Mouse (Mus musculus): Measurements from ENCODE around the gene Hacd4.
A peak's percentile ranks its signal among the peaks of the same experiment; 100 is the strongest.

The Hacd4 gene

GRCm38 (mm10) chr4:88438326-88438989 lies at the start of gene Hacd4:
Hacd4 (minus strand) TSS chr4:88438928.
- peak; percentile 8 for DNase-seq

- no peak for DNase-seq
These were observed 49.4 kb upstream of the Hacd4 start for GRCm38 (mm10) chr4:88488107-88488506.

DNA sequence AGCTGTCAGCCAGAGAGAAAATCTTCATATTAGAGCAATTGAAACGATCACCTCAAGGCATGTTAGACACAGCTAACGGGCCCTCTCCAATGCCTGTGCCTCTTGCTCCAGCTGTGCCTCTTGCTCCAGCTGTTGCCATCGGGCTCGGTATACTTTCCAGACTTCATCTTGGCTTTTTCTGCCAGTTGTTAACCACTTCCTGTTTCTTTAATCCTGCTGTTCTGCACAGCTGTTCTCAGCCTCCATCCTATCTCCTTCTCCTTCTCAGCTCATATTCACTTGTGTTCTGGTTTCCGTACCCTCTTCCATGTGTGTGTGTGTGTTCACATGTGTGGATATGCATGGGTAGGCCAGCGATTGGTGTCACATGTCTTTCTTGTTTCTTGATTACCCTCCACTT lies 41.4 kb upstream of the Hacd4 start:
- DNase-seq = no peak

DNA sequence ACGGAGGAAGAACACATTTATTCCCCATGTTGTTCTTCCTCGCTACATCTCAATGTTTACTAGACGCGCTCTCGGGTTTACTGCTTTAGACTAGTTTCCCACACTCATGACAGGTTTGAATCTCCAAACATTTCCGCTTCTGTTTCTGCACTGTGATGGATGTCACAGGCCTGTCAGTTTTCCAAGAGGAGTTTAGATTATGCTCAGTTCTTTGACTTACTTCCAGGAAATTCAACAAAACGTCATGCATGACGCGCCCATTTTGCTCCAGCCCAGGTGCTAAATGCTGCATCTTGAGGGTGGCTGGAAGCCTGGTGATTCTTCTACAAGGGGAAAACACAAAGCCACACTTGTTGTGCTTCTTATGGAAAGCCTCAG lies 40.1 kb upstream of the Hacd4 start:
- no peak for DNase-seq

DNA sequence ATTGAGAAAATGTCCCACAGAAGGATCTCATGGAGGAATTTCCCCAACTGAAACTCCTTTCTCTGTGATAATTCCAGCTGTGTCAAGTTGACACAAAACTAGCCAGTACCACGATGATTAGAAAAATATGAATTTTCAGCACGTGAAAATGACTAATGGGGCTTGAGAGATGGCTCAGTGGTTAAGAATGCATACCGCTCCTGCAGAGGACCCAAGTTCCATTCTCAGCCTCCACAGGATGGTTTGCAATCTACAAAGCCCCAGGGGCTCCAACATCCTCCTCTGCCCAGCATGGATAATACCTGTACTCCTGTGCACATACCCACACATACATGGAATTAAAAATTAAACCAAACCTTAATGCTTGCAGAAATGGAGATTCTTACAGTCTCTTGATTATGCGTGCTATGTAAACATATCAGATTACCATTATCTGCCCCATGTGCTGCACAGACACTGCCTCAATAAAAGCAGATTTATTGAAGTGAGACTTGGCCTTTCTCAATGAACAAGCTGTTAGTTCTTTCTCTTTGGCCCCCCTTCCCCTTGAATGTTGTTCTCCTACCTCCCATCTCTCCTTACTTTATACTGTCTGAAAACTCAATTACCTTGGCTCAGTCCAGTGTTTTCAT lies 39.6 kb upstream of the Hacd4 start:
- DNase-seq = no peak

- DNase-seq = no peak
These were observed 37.9 kb upstream of the Hacd4 start for GRCm38 (mm10) chr4:88476511-88477210.

GRCm38 (mm10) chr4:88476084-88476483 lies 37.4 kb upstream of the Hacd4 start:
- DNase-seq = no peak

DNA sequence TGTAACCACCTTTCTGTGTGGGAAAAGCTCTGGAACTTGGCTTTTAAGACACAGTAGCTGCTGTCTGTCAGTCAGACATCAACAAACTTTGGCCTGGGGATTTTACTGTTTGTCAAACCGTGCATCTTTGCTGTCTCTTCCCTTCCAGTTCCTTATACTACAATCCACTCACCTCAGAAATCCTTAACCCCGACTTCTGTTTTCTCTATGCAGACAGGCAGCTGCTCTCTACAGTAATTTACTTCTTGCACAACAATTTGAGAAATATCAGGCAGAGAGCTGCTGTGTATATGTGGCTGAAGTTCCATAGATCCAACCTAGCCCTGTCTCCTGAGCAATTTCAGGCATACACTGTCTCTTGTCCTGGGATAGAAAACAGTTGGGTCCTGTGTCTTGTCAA lies 32.8 kb upstream of the Hacd4 start:
- no peak for DNase-seq

DNA sequence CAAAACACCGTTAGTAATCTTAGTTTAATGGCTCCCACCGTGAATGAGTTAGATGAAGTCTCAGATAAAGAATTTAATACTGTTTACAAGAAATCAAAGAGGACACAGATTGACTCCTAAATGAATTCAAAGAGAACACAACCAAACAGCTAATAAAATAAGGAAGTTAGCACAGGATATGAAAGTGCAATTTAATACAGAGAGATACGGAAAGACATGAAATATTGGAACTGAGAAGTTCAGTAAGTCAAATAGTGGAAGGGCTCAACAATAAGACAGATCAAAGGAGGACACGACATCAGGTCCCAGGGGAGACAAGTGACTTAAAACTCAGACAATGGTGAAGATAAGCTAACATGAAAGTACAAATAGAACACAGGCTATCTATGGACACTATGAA lies 25.8 kb upstream of the Hacd4 start:
- no peak for DNase-seq

DNA sequence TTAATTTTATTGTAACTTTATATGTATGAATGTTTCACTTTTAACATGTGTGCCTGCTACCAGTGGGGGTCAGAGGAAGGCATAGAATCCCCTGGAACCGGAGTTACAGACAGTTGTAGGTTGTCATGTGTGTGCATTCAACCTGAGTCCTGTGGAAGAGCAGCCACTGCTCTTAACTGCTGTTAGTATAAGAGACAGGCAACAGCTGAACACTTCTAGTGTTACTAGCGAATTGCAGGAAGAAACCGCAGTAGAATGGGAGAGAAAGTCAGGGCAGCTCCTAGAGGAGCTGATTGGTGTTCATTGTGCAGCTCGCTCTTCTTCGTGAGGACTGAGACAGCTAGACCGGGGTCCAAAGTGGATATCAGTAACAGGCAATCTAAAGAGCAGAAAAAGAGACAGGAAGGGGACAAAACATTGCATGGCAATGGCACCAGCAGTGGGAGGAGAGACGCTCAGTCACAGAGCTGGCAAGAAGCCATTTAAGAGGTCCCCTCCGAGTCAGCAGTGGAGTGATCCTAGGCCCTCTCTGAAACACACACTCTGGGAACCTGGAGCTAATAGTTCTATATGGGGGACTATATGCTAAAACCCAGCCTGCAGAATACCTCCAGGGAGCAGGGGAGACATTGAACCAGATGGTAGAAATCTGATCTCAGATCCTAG lies 24.4 kb upstream of the Hacd4 start:
- no peak for DNase-seq

- DNase-seq = no peak
These were observed 23.8 kb upstream of the Hacd4 start for GRCm38 (mm10) chr4:88462501-88462900.

DNA sequence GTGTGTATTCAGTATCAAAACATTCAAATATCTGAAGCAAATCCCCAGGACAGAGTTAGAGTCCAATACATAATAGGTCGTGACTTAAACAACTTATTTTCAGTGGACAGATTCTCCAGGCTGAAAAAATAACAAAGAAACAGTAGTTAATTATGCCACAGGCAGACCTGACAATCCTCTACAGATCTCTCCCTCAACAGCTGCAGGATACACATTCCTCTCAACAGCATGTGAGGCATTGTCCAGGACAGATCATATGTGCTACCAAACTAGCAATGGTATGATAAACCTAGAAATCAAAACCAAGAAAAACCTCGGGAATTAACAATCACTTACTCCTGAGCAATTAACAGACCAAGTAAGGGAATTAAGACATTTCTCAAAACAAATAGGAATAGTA lies 22.6 kb upstream of the Hacd4 start:
- DNase-seq = no peak

DNA sequence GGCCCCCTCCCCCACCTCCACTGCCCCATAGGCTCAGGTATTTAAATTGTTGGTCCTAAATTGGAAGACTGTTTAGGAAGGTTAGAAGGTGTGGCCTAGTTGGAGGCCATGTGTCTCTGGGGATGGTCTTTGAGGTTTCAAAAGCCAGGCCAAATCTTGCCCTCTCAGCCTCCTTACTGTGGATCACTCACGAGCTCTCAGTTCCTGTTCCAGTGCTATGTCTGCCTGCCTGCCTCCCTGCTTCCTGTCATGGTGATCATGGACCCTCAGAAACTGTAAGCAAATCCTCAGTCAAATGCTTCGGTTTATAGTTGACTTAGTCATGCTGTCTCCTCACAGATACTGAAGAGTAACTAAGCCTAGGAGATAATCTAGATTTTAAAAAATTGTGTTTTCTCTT lies 19.9 kb upstream of the Hacd4 start:
- DNase-seq = no peak

DNA sequence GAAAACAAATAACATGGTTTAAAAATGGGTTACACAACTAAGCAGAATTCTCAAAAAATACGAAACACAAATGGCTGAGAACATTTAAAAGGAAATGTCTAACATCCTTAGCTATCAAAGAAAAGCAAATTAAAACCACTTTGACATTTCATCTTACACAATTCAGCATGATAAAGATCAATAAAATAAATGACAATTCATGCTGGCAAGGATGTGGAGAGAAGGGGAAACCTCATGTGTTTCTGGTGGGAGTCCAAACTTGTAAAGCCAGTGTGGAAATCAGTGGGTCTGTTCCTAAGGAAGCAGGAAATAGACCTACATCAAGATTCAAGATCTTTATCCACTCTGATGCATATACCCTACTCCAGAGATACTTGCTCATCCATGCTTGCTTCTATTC lies 19.4 kb upstream of the Hacd4 start:
- DNase-seq = no peak

DNA sequence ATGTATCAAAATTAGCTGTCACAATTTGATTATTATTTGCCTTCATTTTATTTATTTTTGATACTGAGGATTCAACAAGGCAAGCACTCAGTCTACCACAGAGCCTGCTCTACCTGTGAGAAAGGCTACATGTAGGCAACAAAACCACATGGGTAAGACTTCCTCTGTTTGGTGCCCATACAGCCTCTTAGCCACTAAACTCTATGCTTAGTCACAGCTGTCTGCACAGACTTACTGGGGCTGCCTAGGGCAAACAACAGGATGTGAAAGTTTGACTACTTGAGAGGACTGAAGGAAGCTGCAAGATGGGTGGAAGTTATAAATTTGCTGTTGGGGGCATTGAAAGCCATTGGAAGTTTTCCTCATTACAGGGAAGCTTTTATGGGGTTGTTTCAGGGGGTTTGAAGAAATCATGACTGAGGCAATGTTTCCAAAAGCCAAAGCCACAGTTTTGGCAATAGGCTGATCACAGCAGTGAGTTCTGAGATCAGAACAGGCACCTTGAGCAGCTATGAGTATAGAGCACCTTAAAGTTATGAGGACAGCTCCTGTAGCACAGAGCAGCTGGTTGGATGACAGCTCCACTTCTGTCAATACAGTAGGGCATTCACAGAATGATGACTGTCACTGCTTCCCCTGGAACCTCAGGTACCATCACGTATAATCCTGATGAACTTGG lies 11.5 kb upstream of the Hacd4 start:
- no peak for DNase-seq

DNA sequence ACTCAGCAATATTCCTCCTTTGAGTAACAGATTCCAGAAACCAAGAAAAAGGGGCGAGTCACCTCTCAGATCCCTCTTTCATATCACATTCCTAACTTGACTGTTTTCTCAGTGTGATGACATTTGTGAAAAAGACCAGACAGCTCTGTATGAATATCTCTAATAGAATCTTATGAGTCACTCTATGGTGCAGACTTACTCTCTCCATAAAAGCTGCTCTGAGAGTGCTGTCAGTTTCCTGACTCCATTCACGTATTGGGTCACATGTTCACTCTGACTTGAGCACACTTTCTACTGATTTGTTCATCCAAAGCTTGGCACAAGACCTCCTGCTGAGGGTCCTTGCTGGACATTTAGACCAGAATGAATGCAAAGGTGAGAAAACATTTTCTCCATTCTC lies 10.2 kb upstream of the Hacd4 start:
- no peak for DNase-seq

DNA sequence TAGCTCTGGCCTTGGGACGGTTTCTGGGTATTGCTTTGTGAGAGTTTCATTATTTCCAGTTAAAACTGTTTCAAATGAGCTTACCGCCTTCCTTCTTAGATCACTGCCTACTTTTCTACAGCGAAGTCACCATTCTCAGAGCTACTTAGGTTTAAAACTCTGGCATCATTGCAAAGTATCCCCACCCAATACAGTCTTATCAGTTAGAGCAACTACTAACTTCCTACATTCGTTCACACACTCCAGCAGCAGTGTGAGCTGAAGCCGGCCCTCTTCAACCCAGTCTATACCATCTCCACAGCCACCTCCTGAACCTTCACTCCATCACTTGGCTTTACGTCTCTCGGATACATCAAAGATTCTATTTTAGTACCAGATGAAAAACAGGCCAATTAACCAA lies 2.1 kb upstream of the Hacd4 start:
- DNase-seq = no peak

- no peak for DNase-seq
These were observed 968 bp upstream of the Hacd4 start for GRCm38 (mm10) chr4:88439669-88440123.

DNA sequence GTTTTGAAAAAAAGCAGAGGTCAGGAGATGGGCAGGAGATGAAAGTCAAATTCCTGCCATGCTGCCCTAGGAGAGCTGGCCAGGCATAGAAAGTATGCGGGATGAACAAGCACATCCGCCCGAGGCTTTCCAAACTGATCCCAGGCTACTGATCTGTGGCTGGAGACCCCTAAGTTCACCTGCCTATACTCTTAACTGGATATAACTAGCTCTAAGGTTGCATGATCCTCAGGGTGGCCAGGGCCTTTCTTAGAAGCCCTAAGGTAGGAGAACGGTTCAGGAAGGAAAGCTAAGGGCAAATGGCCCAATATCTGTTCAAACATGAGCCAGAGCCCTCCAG lies 232 bp upstream of the Hacd4 start:
- DNase-seq = no peak

GRCm38 (mm10) chr4:88437917-88438316 lies 811 bp downstream of the Hacd4 start:
- DNase-seq = no peak

DNA sequence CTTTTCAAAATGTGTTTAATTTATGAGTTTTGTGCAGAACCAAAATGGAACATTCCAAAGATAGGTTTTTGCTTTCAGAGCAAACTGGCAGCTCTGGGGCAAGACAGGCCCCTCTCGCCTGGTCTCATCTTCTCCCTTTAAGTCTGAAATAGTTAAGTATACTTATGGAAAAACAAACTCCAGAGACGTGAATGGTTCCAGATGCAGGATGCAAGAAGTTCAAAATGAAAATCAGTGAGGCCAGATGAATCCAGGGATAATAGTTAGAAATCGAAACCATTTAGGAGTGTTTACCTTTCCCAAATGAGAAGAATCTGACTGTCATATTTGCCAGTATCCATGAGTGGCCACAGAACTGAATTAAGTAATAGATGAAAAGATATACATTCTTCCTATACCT lies 1.6 kb downstream of the Hacd4 start:
- DNase-seq = no peak

DNA sequence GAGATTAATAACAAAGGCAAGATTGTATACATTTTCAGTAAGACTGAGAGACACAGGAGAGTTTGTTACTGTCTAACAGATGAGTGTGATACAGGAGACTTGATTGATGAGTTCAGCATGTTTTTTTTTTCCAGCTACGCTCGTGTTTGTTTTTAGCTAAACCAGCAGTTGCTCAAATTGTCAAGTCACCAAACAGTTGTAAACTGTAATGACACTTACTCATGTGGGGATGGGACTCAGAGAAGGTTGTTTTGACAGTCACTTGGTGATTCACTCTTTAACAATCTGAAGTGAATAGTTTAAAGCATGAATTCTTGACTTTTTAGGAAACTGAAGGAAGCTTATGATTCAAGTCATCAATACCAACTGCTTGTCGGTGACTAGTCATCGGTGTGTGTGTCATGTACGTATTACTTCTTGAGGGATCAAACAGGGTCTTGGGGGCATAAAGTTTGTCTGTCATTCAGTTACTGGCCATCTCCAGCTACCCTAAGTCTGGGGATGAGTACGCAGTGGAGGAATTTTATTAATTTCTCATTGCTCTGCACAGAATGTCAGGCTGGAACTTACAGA lies 2.0 kb downstream of the Hacd4 start:
- no peak for DNase-seq

GRCm38 (mm10) chr4:88432412-88433024 lies 6.2 kb downstream of the Hacd4 start:
- DNase-seq = no peak
